In genomic region chr11:97810970-97811369, GRCm38 (mm10) we compare ENCODE assay signal across 12 mouse cellular contexts. TPM values are rescaled to one million over a fixed set of nuclear protein-coding genes. Genes with fewer than 3 reads are reported as not detected.
A peak's percentile ranks its signal among the peaks of the same experiment; 100 is the strongest.
DNase-seq lines count a peak whose midpoint lies in the region; ATAC-seq and TF ChIP-seq lines count a peak whose summit lies in the region.
"Had no signal": no experiment of that assay in that cellular context is flagged by ENCODE, and none has a peak within 500 bp of the region (broad histone marks: within the 10 kb centered on the region; RNA-seq: fewer than 3 reads in every experiment).

No protein-coding gene starts in this region.

- H3K4me2 ChIP-seq in liver, embryonic 11.5 days = no peak overlapping the region
- no peak overlapping the region for H3K4me2 ChIP-seq in liver, embryonic 12.5 days
- no peak overlapping the region for H3K4me2 ChIP-seq in hindbrain, embryonic 14.5 days (replicated peaks)
- H3K4me2 ChIP-seq in midbrain, postnatal 0 days (ENCODE audit: low read depth, low read length, poor library complexity, severe bottlenecking) = no peak overlapping the region
- H3K4me2 ChIP-seq: limb, embryonic 15.5 days had no signal

- no peak overlapping the region for H3K9ac ChIP-seq in liver, embryonic 11.5 days (ENCODE audit: low read depth, low read length)
- no peak overlapping the region for H3K9ac ChIP-seq in liver, embryonic 12.5 days
- no peak overlapping the region for H3K9ac ChIP-seq in hindbrain, embryonic 14.5 days
- no peak overlapping the region for H3K9ac ChIP-seq in midbrain, postnatal 0 days (replicated peaks; ENCODE audit: low read length, poor library complexity, severe bottlenecking)
- H3K9ac ChIP-seq: limb, embryonic 15.5 days had no signal

- peaks cover 71% of the 10 kb centered on the region for H3K4me1 ChIP-seq in liver, embryonic 11.5 days (replicated peaks; ENCODE audit: control insufficient read depth, insufficient read depth, low read length)
- H3K4me1 ChIP-seq in liver, embryonic 12.5 days = peaks cover 95% of the 10 kb centered on the region
- peaks cover 69% of the 10 kb centered on the region for H3K4me1 ChIP-seq in hindbrain, embryonic 14.5 days (replicated peaks; ENCODE audit: control insufficient read depth, insufficient read depth, low read length)
- H3K4me1 ChIP-seq in midbrain, postnatal 0 days (ENCODE audit: insufficient read depth, low read length) = peaks cover 35% of the 10 kb centered on the region

- H3K4me3 ChIP-seq in liver, embryonic 11.5 days (ENCODE audit: low read depth, low read length) = no peak overlapping the region
- no peak overlapping the region for H3K4me3 ChIP-seq in liver, embryonic 12.5 days
- no peak overlapping the region for H3K4me3 ChIP-seq in hindbrain, embryonic 14.5 days (replicated peaks; ENCODE audit: low read length)
- no peak overlapping the region for H3K4me3 ChIP-seq in midbrain, postnatal 0 days (ENCODE audit: low read depth, low read length)
- H3K4me3 ChIP-seq: heart, embryonic 10.5 days; limb, embryonic 15.5 days had no signal

- WGBS in liver, embryonic 11.5 days = 62% methylated on average over 3 of the region's 3 CpGs
- 62% methylated on average over 3 of the region's 3 CpGs for WGBS in liver, embryonic 12.5 days (ENCODE audit: insufficient replicate concordance)
- 12% methylated on average over 3 of the region's 3 CpGs for WGBS in hindbrain, embryonic 14.5 days
- WGBS in midbrain, postnatal 0 days = 16% methylated on average over 3 of the region's 3 CpGs

- H3K9me3 ChIP-seq in liver, embryonic 11.5 days (ENCODE audit: control insufficient read depth, low read length) = no peaks in the 10 kb centered on the region
- no peaks in the 10 kb centered on the region for H3K9me3 ChIP-seq in liver, embryonic 12.5 days (replicated peaks)
- no peaks in the 10 kb centered on the region for H3K9me3 ChIP-seq in hindbrain, embryonic 14.5 days (ENCODE audit: control insufficient read depth, low read length)
- no peaks in the 10 kb centered on the region for H3K9me3 ChIP-seq in midbrain, postnatal 0 days (ENCODE audit: low read length)
- H3K9me3 ChIP-seq: heart, embryonic 10.5 days; limb, embryonic 15.5 days had no signal

- no peak for TF ChIP-seq CTCF in midbrain, postnatal 0 days (IDR thresholded peaks at IDR 0.05)

- no peak for ATAC-seq in liver, embryonic 11.5 days (replicated peaks; ENCODE audit: low FRiP score)
- ATAC-seq in liver, embryonic 12.5 days = no peak
- no peak for ATAC-seq in hindbrain, embryonic 14.5 days (ENCODE audit: low FRiP score)
- no peak for ATAC-seq in midbrain, postnatal 0 days (ENCODE audit: low FRiP score)

- DNase-seq in adrenal gland, postnatal 14 days = peak; percentile 30
- no peak for DNase-seq in adrenal gland, adult 8-10 months
- no peak for DNase-seq in liver, embryonic 11.5 days (ENCODE audit: low spot score)
- DNase-seq in hindbrain, embryonic 14.5 days (ENCODE audit: low spot score) = no peak
- DNase-seq in midbrain, postnatal 0 days (ENCODE audit: low spot score) = no peak
- no peak for DNase-seq in frontal cortex, postnatal 14 days (ENCODE audit: low spot score in 2 of 2)
- DNase-seq in ovary, adult 18-20 months (ENCODE audit: low spot score) = no peak

- no peaks in the 10 kb centered on the region for H3K27me3 ChIP-seq in liver, embryonic 11.5 days (replicated peaks; ENCODE audit: control insufficient read depth, insufficient read depth, low read length)
- H3K27me3 ChIP-seq in liver, embryonic 12.5 days (replicated peaks) = no peaks in the 10 kb centered on the region
- no peaks in the 10 kb centered on the region for H3K27me3 ChIP-seq in hindbrain, embryonic 14.5 days (ENCODE audit: control insufficient read depth, insufficient read depth, low read length)
- no peaks in the 10 kb centered on the region for H3K27me3 ChIP-seq in midbrain, postnatal 0 days (ENCODE audit: insufficient read depth, low read length)
- H3K27me3 ChIP-seq: limb, embryonic 15.5 days had no signal

- H3K27ac ChIP-seq in liver, embryonic 11.5 days (ENCODE audit: low read depth, low read length) = peak overlapping the region; percentile 26; the same call in 1 of the 2 replicates
- no peak overlapping the region for H3K27ac ChIP-seq in liver, embryonic 12.5 days
- peak overlapping the region; percentile 95 for H3K27ac ChIP-seq in hindbrain, embryonic 14.5 days
- peak overlapping the region; percentile 93 for H3K27ac ChIP-seq in midbrain, postnatal 0 days (ENCODE audit: low read depth, low read length)
- H3K27ac ChIP-seq: limb, embryonic 15.5 days had no signal

- peaks cover 10% of the 10 kb centered on the region; the same call in 1 of the 2 replicates for H3K36me3 ChIP-seq in liver, embryonic 11.5 days (ENCODE audit: control insufficient read depth, insufficient read depth, low read length)
- peaks cover 54% of the 10 kb centered on the region for H3K36me3 ChIP-seq in liver, embryonic 12.5 days
- H3K36me3 ChIP-seq in hindbrain, embryonic 14.5 days (replicated peaks; ENCODE audit: control insufficient read depth, insufficient read depth) = peaks cover 64% of the 10 kb centered on the region
- H3K36me3 ChIP-seq in midbrain, postnatal 0 days (ENCODE audit: insufficient read depth, low read length) = peaks cover 28% of the 10 kb centered on the region

RNA-seq across cellular contexts. Expression of gene Lasp1, which starts 12.2 kb away (rescaled TPM):
- total RNA-seq in adrenal gland, postnatal 14 days (2021) = 98.2 and 107 TPM in 2 replicates
- 100 to 1,000 TPM; 131 to 177 (median 143) TPM for total RNA-seq in adrenal gland, adult 8-10 months (2022)
- polyA plus RNA-seq in liver, embryonic 11.5 days (2014; fragmentation: Nextera tagmentation; extraction: Ambion mirVana) = 54.7 and 55.3 TPM in 2 replicates
- 36.9 and 37.6 TPM in 2 replicates for polyA plus RNA-seq in liver, embryonic 12.5 days (2016; fragmentation: Nextera tagmentation; extraction: Ambion mirVana)
- 110 and 126 TPM in 2 replicates for polyA plus RNA-seq in hindbrain, embryonic 14.5 days (2014; fragmentation: Nextera tagmentation; extraction: Ambion mirVana)
- total RNA-seq in midbrain, postnatal 0 days (2014; rRNA removed) = 206 and 216 TPM in 2 replicates
- 174 and 179 TPM in 2 replicates for polyA plus RNA-seq in midbrain, postnatal 0 days (2015; fragmentation: Nextera tagmentation; extraction: Ambion mirVana)

RNA-seq across cellular contexts. Expression of gene Rpl23, which starts 28.7 kb away (rescaled TPM):
- total RNA-seq in adrenal gland, postnatal 14 days (2021) = 809 and 980 TPM in 2 replicates
- 100 to 1,000 TPM; 753 to 943 (median 843) TPM for total RNA-seq in adrenal gland, adult 8-10 months (2022)
- 756 and 842 TPM in 2 replicates for polyA plus RNA-seq in liver, embryonic 11.5 days (2014; fragmentation: Nextera tagmentation; extraction: Ambion mirVana)
- polyA plus RNA-seq in liver, embryonic 12.5 days (2016; fragmentation: Nextera tagmentation; extraction: Ambion mirVana) = 462 and 473 TPM in 2 replicates
- polyA plus RNA-seq in hindbrain, embryonic 14.5 days (2014; fragmentation: Nextera tagmentation; extraction: Ambion mirVana) = 324 and 419 TPM in 2 replicates
- 177 and 224 TPM in 2 replicates for total RNA-seq in midbrain, postnatal 0 days (2014; rRNA removed)
- polyA plus RNA-seq in midbrain, postnatal 0 days (2015; fragmentation: Nextera tagmentation; extraction: Ambion mirVana) = 308 and 329 TPM in 2 replicates

RNA-seq across cellular contexts. Expression of gene B230217C12Rik, which starts 29.6 kb away (rescaled TPM):
- 2.4 and 3.5 TPM in 2 replicates for total RNA-seq in adrenal gland, postnatal 14 days (2021)
- total RNA-seq in adrenal gland, adult 8-10 months (2022) = 1 to 10 TPM; 3.7 to 7.2 (median 6.2) TPM
- polyA plus RNA-seq in liver, embryonic 11.5 days (2014; fragmentation: Nextera tagmentation; extraction: Ambion mirVana) = 3.7 and 5.4 TPM in 2 replicates
- 1.1 and 1.3 TPM in 2 replicates for polyA plus RNA-seq in liver, embryonic 12.5 days (2016; fragmentation: Nextera tagmentation; extraction: Ambion mirVana)
- polyA plus RNA-seq in hindbrain, embryonic 14.5 days (2014; fragmentation: Nextera tagmentation; extraction: Ambion mirVana) = 38.2 and 38.8 TPM in 2 replicates
- 37.7 and 43.6 TPM in 2 replicates for total RNA-seq in midbrain, postnatal 0 days (2014; rRNA removed)
- 38.2 and 41.8 TPM in 2 replicates for polyA plus RNA-seq in midbrain, postnatal 0 days (2015; fragmentation: Nextera tagmentation; extraction: Ambion mirVana)

RNA-seq across cellular contexts. Expression of gene 1700001P01Rik, which starts 35.3 kb away (rescaled TPM):
- not detected in 2 replicates for total RNA-seq in adrenal gland, postnatal 14 days (2021)
- total RNA-seq in adrenal gland, adult 8-10 months (2022) = under 1 TPM in 3 of 4 experiments, not detected in 1; 0.49 to 0.67 (median 0.62) TPM
- polyA plus RNA-seq in liver, embryonic 11.5 days (2014; fragmentation: Nextera tagmentation; extraction: Ambion mirVana) = 0.64 TPM in 1 of 2 replicates, not detected in the other
- not detected in 2 replicates for polyA plus RNA-seq in liver, embryonic 12.5 days (2016; fragmentation: Nextera tagmentation; extraction: Ambion mirVana)
- polyA plus RNA-seq in hindbrain, embryonic 14.5 days (2014; fragmentation: Nextera tagmentation; extraction: Ambion mirVana) = 0.68 TPM in 1 of 2 replicates, not detected in the other
- not detected in 2 replicates for total RNA-seq in midbrain, postnatal 0 days (2014; rRNA removed)
- polyA plus RNA-seq in midbrain, postnatal 0 days (2015; fragmentation: Nextera tagmentation; extraction: Ambion mirVana) = 0.29 TPM in 1 of 2 replicates, not detected in the other
- total RNA-seq: megakaryocyte-erythroid progenitor cell, adult 5-6 weeks had no signal
- polyA plus RNA-seq: large intestine, adult 2 months had no signal

RNA-seq across cellular contexts. Expression of gene Cwc25, which starts 44.6 kb away (rescaled TPM):
- 17.6 and 18.7 TPM in 2 replicates for total RNA-seq in adrenal gland, postnatal 14 days (2021)
- 10 to 100 TPM; 22.2 to 26.6 (median 23.1) TPM for total RNA-seq in adrenal gland, adult 8-10 months (2022)
- 12.9 and 13.1 TPM in 2 replicates for polyA plus RNA-seq in liver, embryonic 11.5 days (2014; fragmentation: Nextera tagmentation; extraction: Ambion mirVana)
- 10.7 and 10.9 TPM in 2 replicates for polyA plus RNA-seq in liver, embryonic 12.5 days (2016; fragmentation: Nextera tagmentation; extraction: Ambion mirVana)
- 8.1 and 11.2 TPM in 2 replicates for polyA plus RNA-seq in hindbrain, embryonic 14.5 days (2014; fragmentation: Nextera tagmentation; extraction: Ambion mirVana)
- total RNA-seq in midbrain, postnatal 0 days (2014; rRNA removed) = 11.8 and 16.0 TPM in 2 replicates
- 12.0 TPM in 2 replicates for polyA plus RNA-seq in midbrain, postnatal 0 days (2015; fragmentation: Nextera tagmentation; extraction: Ambion mirVana)
